Mouse (Mus musculus): Measurements from ENCODE around the gene Ldlrad3. TPM values are rescaled to one million over a fixed set of nuclear protein-coding genes. Genes with fewer than 3 reads are reported as not detected.

The Ldlrad3 gene
- 16.2 and 18.5 TPM in 2 replicates for polyA plus RNA-seq (2012; rRNA removed)

DNA sequence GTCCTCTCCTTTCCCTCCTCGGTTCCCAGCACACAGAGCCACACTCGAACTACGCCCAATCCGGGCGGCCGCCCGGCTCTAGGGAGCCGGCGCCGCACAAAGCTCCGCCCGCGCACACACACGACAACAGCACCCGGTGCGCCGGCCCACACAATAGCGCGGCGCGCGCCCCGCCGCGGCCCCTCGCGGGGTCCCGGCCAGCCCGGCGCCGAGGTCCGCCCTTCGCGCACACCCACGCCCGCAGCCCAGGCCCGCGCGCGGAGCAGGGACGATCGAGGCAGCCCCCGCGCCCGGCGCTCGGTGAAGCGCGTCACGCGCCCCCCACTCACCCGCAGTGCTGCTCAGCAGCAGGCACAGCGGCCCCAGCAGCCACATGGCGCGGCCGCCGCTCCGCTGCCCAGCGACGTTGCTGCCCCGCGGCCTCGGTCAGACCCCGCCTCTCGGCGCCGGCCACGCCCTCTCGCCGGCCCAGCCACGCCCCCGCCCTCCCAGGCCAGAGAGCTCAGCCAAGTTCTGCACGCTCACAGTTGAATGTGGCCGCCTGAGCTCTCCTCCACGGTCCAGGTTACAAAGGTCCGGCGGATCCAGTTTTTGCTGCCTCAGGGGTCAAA, at the start of gene Ldlrad3:
TSS of gene Ldlrad3 (minus strand) at position 435 of the 611 bp plus-strand sequence.
- H3K27ac ChIP-seq (ENCODE audit: insufficient read depth, low read depth, low read length) = peak within 1 kb of the TSS; percentile 65
- H3K4me1 ChIP-seq (ENCODE audit: control insufficient read depth, insufficient read depth, low read length) = peaks cover 13% of the 10 kb centered on the region; the same call in 1 of the 2 replicates
- DNase-seq = peak; percentile 97
- under 1% methylated on average over 77 of the region's 77 CpGs for WGBS
- no peaks in the 10 kb centered on the region for H3K36me3 ChIP-seq (ENCODE audit: control insufficient read depth, insufficient read depth, low read length)
- no peaks in the 10 kb centered on the region for H3K27me3 ChIP-seq (replicated peaks; ENCODE audit: control insufficient read depth, insufficient read depth, low read length)
- TF ChIP-seq CTCF (conservative IDR thresholded peaks at IDR 0.05; ENCODE audit: insufficient read depth, insufficient read length, low read depth, low read length) = no peak
- no peak for TF ChIP-seq POLR2A (IDR thresholded peaks at IDR 0.05; ENCODE audit: low read depth, low read length)
- peak within 1 kb of the TSS; percentile 59 for H3K4me3 ChIP-seq (ENCODE audit: insufficient read depth, low read depth, low read length)

DNA sequence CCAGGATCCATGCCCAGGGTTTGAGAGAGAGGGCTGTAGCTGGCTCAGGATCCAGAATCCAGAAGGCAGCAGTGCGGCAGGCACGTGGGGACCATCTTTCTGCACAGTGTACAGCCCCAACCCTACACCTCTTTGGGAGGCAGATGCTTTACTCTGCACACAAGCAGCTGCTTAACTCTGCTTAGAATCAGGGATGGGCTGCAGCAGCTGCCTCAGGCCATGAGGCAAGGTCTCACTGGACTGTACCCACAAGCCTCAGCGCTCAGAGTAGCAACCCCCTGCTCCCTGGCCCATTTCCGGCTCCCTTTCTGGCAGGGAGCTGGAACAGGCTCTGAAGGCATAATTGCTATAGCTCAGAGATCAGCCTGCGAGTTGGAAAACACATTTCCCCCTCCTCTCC, 45.3 kb upstream of the Ldlrad3 start:
- no peak overlapping the region for H3K27ac ChIP-seq (ENCODE audit: insufficient read depth, low read depth, low read length)
- H3K36me3 ChIP-seq (ENCODE audit: control insufficient read depth, insufficient read depth, low read length) = no peaks in the 10 kb centered on the region
- DNase-seq = no peak
- H3K4me1 ChIP-seq (ENCODE audit: control insufficient read depth, insufficient read depth, low read length) = no peaks in the 10 kb centered on the region
- WGBS = 65% methylated on average over 5 of the region's 5 CpGs
- no peaks in the 10 kb centered on the region for H3K27me3 ChIP-seq (replicated peaks; ENCODE audit: control insufficient read depth, insufficient read depth, low read length)
- no peak for TF ChIP-seq POLR2A (IDR thresholded peaks at IDR 0.05; ENCODE audit: low read depth, low read length)
- no peak for TF ChIP-seq CTCF (conservative IDR thresholded peaks at IDR 0.05; ENCODE audit: insufficient read depth, insufficient read length, low read depth, low read length)
- H3K4me3 ChIP-seq (ENCODE audit: insufficient read depth, low read depth, low read length) = no peak overlapping the region

DNA sequence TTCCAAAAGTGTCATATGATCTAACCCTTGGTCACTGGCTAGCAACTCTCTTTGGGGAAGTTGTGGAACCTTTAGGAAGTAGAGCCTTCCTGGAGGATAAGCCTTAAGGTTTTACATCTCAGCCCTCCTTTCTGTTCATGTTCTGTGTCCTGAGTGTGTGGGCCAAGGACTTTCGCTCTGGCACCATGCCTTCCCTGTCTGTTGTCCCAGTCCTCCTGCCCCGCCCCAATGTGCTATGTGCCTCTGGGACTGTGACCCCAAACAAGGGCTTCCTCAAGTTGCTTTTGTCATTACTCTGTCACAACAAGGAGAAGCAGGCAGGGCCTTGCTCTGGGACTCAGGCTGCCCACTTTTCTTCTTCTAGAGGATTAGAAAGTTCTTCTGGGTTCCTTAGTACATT, 42.9 kb upstream of the Ldlrad3 start:
- no peak for DNase-seq
- WGBS = 98% methylated on average over 2 of the region's 2 CpGs
- H3K27me3 ChIP-seq (replicated peaks; ENCODE audit: control insufficient read depth, insufficient read depth, low read length) = no peaks in the 10 kb centered on the region
- TF ChIP-seq POLR2A (IDR thresholded peaks at IDR 0.05; ENCODE audit: low read depth, low read length) (no peak), CTCF (conservative IDR thresholded peaks at IDR 0.05; ENCODE audit: insufficient read depth, insufficient read length, low read depth, low read length) (no peak)
- no peak overlapping the region for H3K4me3 ChIP-seq (ENCODE audit: insufficient read depth, low read depth, low read length)
- H3K27ac ChIP-seq (ENCODE audit: insufficient read depth, low read depth, low read length) = no peak overlapping the region
- H3K4me1 ChIP-seq (ENCODE audit: control insufficient read depth, insufficient read depth, low read length) = no peaks in the 10 kb centered on the region
- H3K36me3 ChIP-seq (ENCODE audit: control insufficient read depth, insufficient read depth, low read length) = no peaks in the 10 kb centered on the region

DNA sequence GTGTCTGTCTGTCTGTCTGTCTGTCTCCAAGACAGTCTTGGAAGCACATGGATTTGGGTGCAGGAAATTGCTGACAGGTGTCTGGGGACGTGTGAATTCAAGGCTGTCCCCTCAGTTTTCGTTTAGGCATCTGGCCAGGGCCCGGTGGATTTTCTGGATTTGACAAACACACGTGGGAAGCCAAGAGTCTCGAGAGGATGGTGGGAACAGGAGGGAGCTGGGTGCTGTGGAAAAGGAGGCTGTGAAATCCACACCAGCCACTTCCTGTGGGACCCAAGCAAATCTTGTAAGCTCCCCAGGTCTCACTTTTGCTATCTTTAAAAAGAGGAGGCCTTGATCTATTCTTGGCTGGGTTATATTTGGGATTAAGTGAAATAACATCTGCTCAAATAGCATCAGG, 42.1 kb upstream of the Ldlrad3 start:
- DNase-seq = no peak
- 71% methylated on average over 5 of the region's 5 CpGs for WGBS
- Histone ChIP-seq H3K27ac (ENCODE audit: insufficient read depth, low read depth, low read length) (no peak overlapping the region), H3K4me1 (ENCODE audit: control insufficient read depth, insufficient read depth, low read length) (no peaks in the 10 kb centered on the region), H3K36me3 (ENCODE audit: control insufficient read depth, insufficient read depth, low read length) (no peaks in the 10 kb centered on the region), H3K27me3 (replicated peaks; ENCODE audit: control insufficient read depth, insufficient read depth, low read length) (no peaks in the 10 kb centered on the region), H3K4me3 (ENCODE audit: insufficient read depth, low read depth, low read length) (no peak overlapping the region)
- TF ChIP-seq CTCF (conservative IDR thresholded peaks at IDR 0.05; ENCODE audit: insufficient read depth, insufficient read length, low read depth, low read length) (no peak), POLR2A (IDR thresholded peaks at IDR 0.05; ENCODE audit: low read depth, low read length) (no peak)

DNA sequence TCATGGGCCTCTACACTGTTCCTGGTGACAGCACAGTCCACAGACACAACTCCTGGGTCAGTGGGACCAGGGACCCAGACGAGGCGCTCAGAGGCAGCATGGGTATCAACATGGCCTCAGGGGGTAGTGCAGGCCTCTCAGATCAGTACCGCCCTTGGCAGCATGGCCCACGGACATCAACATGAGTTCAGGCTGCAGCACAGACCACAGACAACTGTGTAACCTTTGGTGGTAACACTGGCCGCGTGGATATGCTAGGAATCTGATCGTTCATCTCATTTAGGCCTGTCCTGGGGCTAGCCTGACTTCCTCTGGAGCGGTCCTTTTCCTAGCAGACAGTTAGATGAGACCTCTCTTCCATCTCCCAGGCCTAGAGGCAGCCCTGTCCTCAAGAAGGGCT, 41.7 kb upstream of the Ldlrad3 start:
- WGBS = 91% methylated on average over 8 of the region's 8 CpGs
- TF ChIP-seq CTCF (conservative IDR thresholded peaks at IDR 0.05; ENCODE audit: insufficient read depth, insufficient read length, low read depth, low read length) (no peak), POLR2A (IDR thresholded peaks at IDR 0.05; ENCODE audit: low read depth, low read length) (no peak)
- no peak overlapping the region for H3K27ac ChIP-seq (ENCODE audit: insufficient read depth, low read depth, low read length)

DNA sequence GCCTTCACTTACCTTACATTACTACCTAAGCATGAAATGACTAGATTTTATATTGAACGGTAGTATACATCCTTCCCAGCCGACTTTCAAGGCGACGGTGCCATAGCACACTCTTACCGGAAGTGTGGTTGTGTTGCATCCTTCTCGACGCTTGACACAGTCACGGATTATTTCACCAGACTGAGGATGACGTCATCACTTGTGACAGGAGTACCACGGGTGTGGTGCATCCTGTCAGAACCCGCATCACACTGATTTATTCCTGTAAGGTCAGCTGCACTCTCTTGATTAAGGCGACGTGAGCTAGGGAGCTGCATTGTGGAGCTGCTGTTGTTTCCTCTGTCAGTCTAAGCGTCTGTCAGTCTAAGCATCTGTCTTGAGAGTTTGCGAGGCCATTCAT, 40.1 kb upstream of the Ldlrad3 start:
- Histone ChIP-seq H3K4me3 (ENCODE audit: insufficient read depth, low read depth, low read length) (no peak overlapping the region), H3K4me1 (ENCODE audit: control insufficient read depth, insufficient read depth, low read length) (0 out of 2 replicates have a peak, but pooled peaks cover 2% of the 10 kb centered on the region), H3K36me3 (ENCODE audit: control insufficient read depth, insufficient read depth, low read length) (no peaks in the 10 kb centered on the region), H3K27ac (ENCODE audit: insufficient read depth, low read depth, low read length) (no peak overlapping the region), H3K27me3 (replicated peaks; ENCODE audit: control insufficient read depth, insufficient read depth, low read length) (no peaks in the 10 kb centered on the region)
- TF ChIP-seq CTCF (conservative IDR thresholded peaks at IDR 0.05; ENCODE audit: insufficient read depth, insufficient read length, low read depth, low read length) = no peak
- no peak for TF ChIP-seq POLR2A (IDR thresholded peaks at IDR 0.05; ENCODE audit: low read depth, low read length)
- no peak for DNase-seq
- 76% methylated on average over 15 of the region's 15 CpGs for WGBS

More for the DNA sequence above, 41.7 kb upstream of the Ldlrad3 start:
- Histone ChIP-seq H3K36me3 (ENCODE audit: control insufficient read depth, insufficient read depth, low read length) (no peaks in the 10 kb centered on the region), H3K4me3 (ENCODE audit: insufficient read depth, low read depth, low read length) (no peak overlapping the region), H3K27me3 (replicated peaks; ENCODE audit: control insufficient read depth, insufficient read depth, low read length) (no peaks in the 10 kb centered on the region), H3K4me1 (ENCODE audit: control insufficient read depth, insufficient read depth, low read length) (no peaks in the 10 kb centered on the region)
- DNase-seq = no peak

DNA sequence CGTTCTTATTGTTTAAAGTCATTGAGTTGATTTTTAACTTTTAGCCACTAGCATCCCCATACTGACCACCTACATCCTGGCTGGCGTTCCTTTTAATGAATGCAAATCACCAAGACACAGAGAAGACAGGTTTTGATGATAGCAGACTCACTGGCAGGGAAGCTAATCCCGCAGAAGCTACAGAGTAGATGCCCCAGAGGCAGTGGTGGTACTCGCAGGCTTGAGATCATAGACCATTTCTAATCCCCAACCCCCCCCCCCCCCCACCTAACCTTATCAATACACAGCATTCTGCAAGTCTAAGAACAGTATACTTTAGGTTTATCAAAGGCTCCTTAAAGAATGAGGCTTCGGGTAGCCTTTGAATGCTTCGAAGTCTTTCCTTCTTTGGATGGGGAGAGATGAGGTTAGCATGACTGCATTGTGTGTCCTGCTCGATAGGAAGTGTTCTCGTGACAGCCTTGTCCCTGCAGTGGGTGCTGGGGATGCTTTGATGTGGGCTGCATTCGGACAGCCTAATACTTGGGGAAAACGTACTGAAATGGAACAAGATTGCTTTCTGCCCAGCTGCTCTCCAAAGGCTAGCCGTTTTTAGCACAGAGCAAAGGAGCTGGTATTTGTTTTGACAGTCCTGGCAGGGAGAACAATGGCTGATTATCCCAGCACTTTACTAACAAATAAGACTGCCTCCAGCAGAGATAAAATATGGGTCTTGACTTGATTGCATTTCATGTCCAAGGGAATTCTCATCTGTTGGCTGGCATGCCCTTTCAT, 37.4 kb upstream of the Ldlrad3 start:
- TF ChIP-seq POLR2A (IDR thresholded peaks at IDR 0.05; ENCODE audit: low read depth, low read length) (no peak), CTCF (conservative IDR thresholded peaks at IDR 0.05; ENCODE audit: insufficient read depth, insufficient read length, low read depth, low read length) (no peak)
- 37% methylated on average over 11 of the region's 11 CpGs for WGBS
- Histone ChIP-seq H3K36me3 (ENCODE audit: control insufficient read depth, insufficient read depth, low read length) (no peaks in the 10 kb centered on the region), H3K27ac (ENCODE audit: insufficient read depth, low read depth, low read length) (no peak overlapping the region), H3K27me3 (replicated peaks; ENCODE audit: control insufficient read depth, insufficient read depth, low read length) (no peaks in the 10 kb centered on the region), H3K4me3 (ENCODE audit: insufficient read depth, low read depth, low read length) (no peak overlapping the region), H3K4me1 (ENCODE audit: control insufficient read depth, insufficient read depth, low read length) (0 out of 2 replicates have a peak, but pooled peaks cover 2% of the 10 kb centered on the region)
- DNase-seq = no peak

Measured in kidney, adult 2 months (tissue).